Mouse (Mus musculus) liver, embryonic 12.5 days (tissue): Measurements from ENCODE around the gene Ubqln4. TPM values are rescaled to one million over a fixed set of nuclear protein-coding genes. Genes with fewer than 3 reads are reported as not detected.
A peak's percentile ranks its signal among the peaks of the same experiment; 100 is the strongest.
"Not testable (repeated sequence)": the region's sequence is repeated elsewhere in the genome, so short reads cannot be mapped to it uniquely, and the experiment has no call there.

ENCODE experiments used
- ATAC-seq: fragments of 200-750 bp; cut with Nextera tagmentation; 2 replicates; pipeline ENCODE4 v1.8.0; 2017; ENCODE audit warnings: moderate number of reproducible peaks, mild to moderate bottlenecking, moderate library complexity
- H3K27ac ChIP-seq: fragments of 300-500 bp; sonication (generic); 2 replicates; pipeline ENCODE4 v1.5.1; 2016; ENCODE audit warnings: mild to moderate bottlenecking
- H3K27me3 ChIP-seq: fragments of 300-500 bp; sonication (generic); replicated peaks from 2 replicates; pipeline ENCODE4 v1.6.1; 2016; ENCODE audit warnings: mild to moderate bottlenecking, moderate library complexity
- H3K36me3 ChIP-seq: fragments of 300-500 bp; sonication (generic); 2 replicates; pipeline ENCODE4 v1.6.1; 2016; ENCODE audit warnings: mild to moderate bottlenecking, moderate library complexity
- H3K4me1 ChIP-seq: fragments of 300-500 bp; sonication (generic); 2 replicates; pipeline ENCODE4 v1.6.1; 2016
- H3K4me2 ChIP-seq: fragments of 300-500 bp; sonication (generic); 2 replicates; pipeline ENCODE4 v1.6.1; 2016; ENCODE audit warnings: mild to moderate bottlenecking, moderate library complexity
- H3K4me3 ChIP-seq: fragments of 300-500 bp; sonication (generic); 2 replicates; pipeline ENCODE4 v1.5.1; 2016; ENCODE audit warnings: mild to moderate bottlenecking, moderate library complexity
- H3K9ac ChIP-seq: fragments of 300-500 bp; sonication (generic); 2 replicates; pipeline ENCODE4 v1.6.1; 2016; ENCODE audit warnings: mild to moderate bottlenecking, moderate library complexity
- H3K9me3 ChIP-seq: fragments of 300-500 bp; sonication (generic); replicated peaks from 2 replicates; pipeline ENCODE4 v1.6.1; 2016; ENCODE audit warnings: mild to moderate bottlenecking, moderate library complexity
- WGBS: fragments of 180-500 bp; shearing (Covaris S2); methylation state at CpG from one replicate; pipeline ENCODE4 v1.1.7; 2016; ENCODE audit not compliant: insufficient replicate concordance; 5-methylcytosine and 5-hydroxymethylcytosine counted together
- polyA plus RNA-seq: library from polyadenylated mRNA; unstranded; fragments of >200 nt; fragmentation: Nextera tagmentation; extraction: Ambion mirVana; gene quantifications from 2 replicates; pipeline ENCODE4 v1.2.1, GENCODE M21; 2016

Ubqln4 gene
- polyA plus RNA-seq, 1 experiment from 2014 or later = 37.9 TPM

DNA sequence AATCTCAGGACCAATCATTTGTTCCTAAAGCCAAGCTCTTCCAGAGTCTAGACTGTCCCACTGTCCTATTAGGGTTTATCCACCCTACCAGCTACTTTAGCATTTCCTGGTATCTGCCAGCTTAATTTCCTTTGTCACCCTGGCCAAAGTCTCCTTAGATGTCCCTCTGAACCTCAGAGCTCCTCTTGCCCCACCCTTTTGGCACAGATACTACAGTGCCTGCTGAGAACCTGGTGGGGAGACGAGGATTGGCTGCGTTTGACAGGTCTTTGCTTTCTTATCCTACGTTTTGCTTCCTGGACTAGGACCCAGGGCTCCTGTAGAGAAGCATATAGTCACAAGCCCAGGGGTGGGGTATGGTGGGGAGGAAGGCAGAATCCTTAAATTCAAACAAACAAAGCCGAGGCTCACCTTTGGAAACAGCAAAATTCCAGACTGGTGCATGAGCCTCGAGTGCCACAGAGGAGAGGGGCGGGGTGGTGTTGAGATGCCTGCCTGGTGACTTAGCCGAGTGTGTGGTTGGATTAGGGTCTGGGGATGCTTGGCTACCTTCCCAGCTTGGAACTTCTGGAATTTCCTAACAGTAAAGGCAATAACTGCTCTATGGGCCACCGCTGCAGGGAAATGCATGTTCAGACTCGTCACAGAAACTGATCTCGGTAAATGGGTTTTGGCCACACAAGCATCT is 40.5 kb downstream of the Ubqln4 start:
- no peak for ATAC-seq
- Histone ChIP-seq H3K36me3 (no peaks in the 10 kb centered on the region), H3K4me2 (no peak overlapping the region), H3K27ac (no peak overlapping the region), H3K27me3 (no peaks in the 10 kb centered on the region), H3K9ac (no peak overlapping the region), H3K4me3 (no peak overlapping the region), H3K4me1 (peaks cover 27% of the 10 kb centered on the region), H3K9me3 (no peaks in the 10 kb centered on the region)
- 55% methylated on average over 10 of the region's 10 CpGs for WGBS

DNA sequence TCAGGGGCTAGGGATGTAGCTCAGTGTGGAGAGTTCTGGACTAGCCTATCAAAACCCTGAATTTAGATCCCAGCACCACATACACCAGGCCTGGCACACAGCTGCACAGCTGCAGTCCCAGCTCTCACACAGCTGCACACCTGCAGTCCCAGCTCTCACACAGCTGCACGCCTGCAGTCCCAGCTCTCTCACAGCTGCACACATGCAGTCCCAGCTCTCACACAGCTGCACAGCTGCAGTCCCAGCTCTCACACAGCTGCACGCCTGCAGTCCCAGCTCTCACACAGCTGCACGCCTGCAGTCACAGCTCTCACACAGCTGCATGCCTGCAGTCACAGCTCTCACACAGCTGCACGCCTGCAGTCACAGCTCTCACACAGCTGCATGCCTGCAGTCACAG is 43.0 kb downstream of the Ubqln4 start:
- WGBS = 75% methylated on average over 4 of the region's 4 CpGs
- not testable (repeated sequence) for H3K4me2 ChIP-seq, H3K27me3 ChIP-seq, H3K36me3 ChIP-seq, H3K27ac ChIP-seq, H3K9me3 ChIP-seq, H3K9ac ChIP-seq, ATAC-seq, H3K4me3 ChIP-seq
- peaks cover 25% of the 10 kb centered on the region for H3K4me1 ChIP-seq

DNA sequence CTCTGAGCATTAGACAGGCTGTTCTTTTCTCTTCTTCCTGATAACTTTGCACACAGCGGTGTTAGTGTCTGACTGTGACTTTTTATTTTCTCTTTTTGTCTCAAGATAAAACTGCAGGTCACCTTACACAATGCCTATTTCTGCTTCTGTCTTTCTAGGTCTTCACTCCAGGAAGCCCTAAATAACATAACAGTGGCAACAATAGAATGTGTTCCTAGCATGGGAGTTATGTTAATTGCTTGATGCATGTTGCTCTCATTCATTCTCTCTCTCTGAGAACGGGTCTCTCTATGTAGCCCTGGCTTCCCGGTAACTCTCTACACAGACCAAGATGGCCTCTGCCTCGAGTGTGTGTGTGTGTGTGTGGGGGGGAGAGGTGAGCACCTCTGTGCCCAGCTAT is 48.9 kb downstream of the Ubqln4 start:
- no peaks in the 10 kb centered on the region for H3K9me3 ChIP-seq
- WGBS = 68% methylated on average over 4 of the region's 4 CpGs
- H3K36me3 ChIP-seq = no peaks in the 10 kb centered on the region
- no peaks in the 10 kb centered on the region for H3K27me3 ChIP-seq
- ATAC-seq = no peak
- H3K27ac ChIP-seq = no peak overlapping the region
- no peak overlapping the region for H3K4me3 ChIP-seq
- peaks cover 27% of the 10 kb centered on the region for H3K4me1 ChIP-seq
- no peak overlapping the region for H3K4me2 ChIP-seq
- H3K9ac ChIP-seq = no peak overlapping the region

DNA sequence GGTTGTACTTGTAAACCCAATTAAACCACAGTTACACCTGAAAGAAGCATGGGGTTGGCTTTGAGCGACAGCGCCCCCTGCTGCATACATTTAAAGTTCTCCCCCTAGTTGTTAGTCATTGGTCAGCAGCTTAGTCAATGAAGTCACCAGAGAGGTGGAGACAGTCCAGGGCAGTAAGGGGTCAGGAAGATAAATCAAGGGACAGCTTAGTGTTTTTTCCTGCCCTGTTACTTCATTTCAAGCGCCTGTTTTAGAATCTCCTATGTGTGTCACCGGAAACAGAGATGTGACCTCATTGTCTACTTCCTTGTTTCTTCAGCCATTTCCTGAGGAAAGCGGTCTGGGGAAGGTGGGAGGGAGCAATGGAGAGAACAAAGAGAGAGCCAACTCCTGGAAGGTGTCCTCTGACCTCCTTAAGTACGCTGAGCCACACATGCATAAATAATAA is 50.2 kb downstream of the Ubqln4 start:
- no peak overlapping the region for H3K4me3 ChIP-seq
- no peak overlapping the region for H3K4me2 ChIP-seq
- WGBS = 16% methylated on average over 6 of the region's 6 CpGs
- peak; percentile 33 for ATAC-seq
- peaks cover 40% of the 10 kb centered on the region for H3K4me1 ChIP-seq
- peak overlapping the region; percentile 59 for H3K27ac ChIP-seq
- H3K36me3 ChIP-seq = no peaks in the 10 kb centered on the region
- H3K27me3 ChIP-seq = no peaks in the 10 kb centered on the region
- no peaks in the 10 kb centered on the region for H3K9me3 ChIP-seq
- H3K9ac ChIP-seq = no peak overlapping the region

DNA sequence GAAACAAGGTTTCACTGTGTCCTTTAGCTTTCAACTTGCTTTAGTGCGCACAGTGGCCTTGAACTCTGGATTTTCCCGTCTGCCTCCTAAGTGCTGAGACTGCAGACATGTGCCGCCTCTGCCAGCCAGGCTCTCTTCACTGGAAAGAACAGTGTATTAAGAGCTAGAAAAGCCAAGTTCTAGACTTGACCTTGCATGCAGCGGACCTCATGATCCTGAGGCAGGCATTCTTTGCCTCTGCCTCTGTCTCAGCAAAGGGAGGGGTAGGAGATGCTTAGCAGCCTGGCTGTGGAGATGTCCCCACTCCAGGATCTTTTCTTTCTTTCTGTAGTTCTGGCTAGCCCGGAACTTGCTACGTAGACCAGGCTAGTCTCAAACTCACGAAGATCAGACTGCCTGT is 51.3 kb downstream of the Ubqln4 start:
- 75% methylated on average over 7 of the region's 7 CpGs for WGBS
- H3K4me2 ChIP-seq = no peak overlapping the region
- peaks cover 47% of the 10 kb centered on the region for H3K4me1 ChIP-seq
- no peaks in the 10 kb centered on the region for H3K36me3 ChIP-seq
- H3K9me3 ChIP-seq = no peaks in the 10 kb centered on the region
- H3K27me3 ChIP-seq = no peaks in the 10 kb centered on the region
- no peak overlapping the region for H3K4me3 ChIP-seq
- no peak overlapping the region for H3K27ac ChIP-seq
- ATAC-seq = no peak
- no peak overlapping the region for H3K9ac ChIP-seq

DNA sequence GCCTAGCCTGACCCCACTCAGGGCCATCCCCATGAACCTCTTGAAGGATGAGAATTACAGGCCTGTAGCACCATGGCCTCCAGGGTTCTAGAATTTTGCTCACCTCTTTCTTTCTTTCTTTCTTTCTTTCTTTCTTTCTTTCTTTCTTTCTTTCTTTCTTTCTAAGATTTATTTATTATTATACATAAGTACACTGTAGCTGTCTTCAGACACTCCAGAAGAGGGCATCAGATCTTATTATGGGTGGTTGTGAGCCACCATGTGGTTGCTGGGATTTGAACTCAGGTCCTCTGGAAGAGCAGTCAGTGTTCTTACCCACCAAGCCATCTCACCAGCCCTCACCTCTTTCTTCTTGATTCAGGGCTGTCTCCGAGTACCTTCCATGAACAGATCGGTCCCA is 52.1 kb downstream of the Ubqln4 start, which contains the start of gene Arhgef2:
Arhgef2 (plus strand) TSS at position 301 of the 400 bp plus-strand sequence.
- H3K4me3 ChIP-seq, H3K27me3 ChIP-seq, ATAC-seq, H3K9ac ChIP-seq, H3K27ac ChIP-seq, H3K9me3 ChIP-seq, H3K36me3 ChIP-seq: not testable (repeated sequence)
- 80% methylated on average over 2 of the region's 2 CpGs for WGBS
- H3K4me2 ChIP-seq = peak within 1 kb of the TSS; percentile 59
- H3K4me1 ChIP-seq = peaks cover 47% of the 10 kb centered on the region

DNA sequence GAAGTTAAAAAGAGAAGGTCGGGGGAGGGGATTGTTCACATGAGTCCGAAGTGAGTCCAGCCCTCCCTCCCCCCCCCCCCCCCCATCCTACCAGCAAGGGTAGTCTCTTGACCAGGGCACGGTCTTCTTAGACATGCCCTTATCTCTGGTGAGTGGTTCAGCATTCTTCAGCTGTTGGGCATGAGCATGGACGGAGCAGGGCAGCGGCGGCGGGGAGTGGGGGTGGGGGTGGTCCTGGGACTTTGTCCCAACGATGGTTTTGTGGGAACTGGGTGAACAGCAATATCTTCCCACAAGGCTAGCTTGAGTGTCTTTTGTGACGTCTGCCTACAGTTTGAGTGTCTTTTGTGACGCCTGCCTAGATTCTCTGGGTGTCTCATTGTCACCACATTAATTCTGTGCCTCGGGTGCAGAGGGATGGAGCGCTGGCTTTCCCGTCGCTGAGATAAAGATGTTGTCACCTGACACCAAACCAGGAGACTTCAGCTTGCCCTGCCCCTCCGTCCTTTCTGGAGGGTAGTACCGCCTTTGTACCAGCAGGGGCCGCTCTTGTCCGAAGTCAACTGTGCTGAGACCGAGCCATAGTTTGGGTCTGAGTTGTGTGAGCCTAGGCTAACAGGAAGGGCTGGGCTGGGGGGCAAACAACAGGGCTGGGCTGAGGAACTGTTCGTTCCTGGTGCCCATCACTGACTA is 53.7 kb downstream of the Ubqln4 start:
- Histone ChIP-seq H3K9me3 (no peaks in the 10 kb centered on the region), H3K27ac (no peak overlapping the region), H3K27me3 (no peaks in the 10 kb centered on the region), H3K4me3 (peak overlapping the region; percentile 29), H3K36me3 (no peaks in the 10 kb centered on the region), H3K4me1 (peaks cover 47% of the 10 kb centered on the region), H3K9ac (no peak overlapping the region), H3K4me2 (peak overlapping the region; percentile 59)
- under 1% methylated on average over 20 of the region's 20 CpGs for WGBS
- peak; percentile 81 for ATAC-seq

DNA sequence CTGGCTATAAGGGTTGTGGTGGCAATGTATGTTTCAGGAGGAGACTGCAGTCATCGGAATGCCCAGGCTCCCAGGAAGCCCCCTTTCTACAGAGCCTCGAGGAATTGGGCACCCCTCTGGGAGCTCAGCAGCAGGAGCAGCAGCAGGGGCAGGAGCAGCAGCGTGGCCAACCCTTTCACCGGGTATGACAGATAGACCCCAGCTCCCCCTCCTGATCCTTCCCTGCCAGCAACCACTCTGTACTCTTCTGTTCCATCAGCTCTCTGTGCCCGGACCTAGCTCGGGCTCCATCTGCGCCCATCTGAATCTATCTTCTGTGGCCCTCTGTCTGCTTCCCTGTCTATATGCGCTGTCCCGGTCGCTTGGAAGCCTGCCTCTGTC is 54.2 kb downstream of the Ubqln4 start:
- ATAC-seq = peak; percentile 22; the same call in 1 of the 2 replicates
- Histone ChIP-seq H3K27me3 (no peaks in the 10 kb centered on the region), H3K4me3 (no peak overlapping the region), H3K27ac (no peak overlapping the region), H3K9ac (no peak overlapping the region), H3K4me1 (peaks cover 47% of the 10 kb centered on the region), H3K4me2 (peak overlapping the region; percentile 59), H3K9me3 (no peaks in the 10 kb centered on the region), H3K36me3 (no peaks in the 10 kb centered on the region)
- 21% methylated on average over 10 of the region's 10 CpGs for WGBS

DNA sequence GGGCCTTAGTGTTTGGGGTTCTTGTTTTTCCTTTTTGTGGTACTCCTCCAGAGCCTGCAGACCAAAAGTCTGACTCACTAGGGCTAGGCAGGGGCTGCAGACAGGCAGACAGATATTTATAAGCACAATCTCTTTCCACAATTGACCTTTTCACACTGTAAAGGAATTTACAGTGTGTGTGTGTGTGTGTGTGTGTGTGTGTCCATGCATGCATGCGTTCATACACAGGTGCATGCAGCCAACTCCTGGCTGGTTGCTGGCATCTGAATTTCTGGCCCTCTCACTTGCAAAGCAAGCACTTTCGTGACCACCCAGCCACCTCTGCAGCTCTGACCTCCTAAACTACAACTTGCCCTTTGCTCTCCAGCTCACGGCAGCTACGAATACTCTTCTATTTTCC is 55.5 kb downstream of the Ubqln4 start:
- Histone ChIP-seq H3K9ac (no peak overlapping the region), H3K27me3 (no peaks in the 10 kb centered on the region), H3K4me2 (no peak overlapping the region), H3K27ac (no peak overlapping the region), H3K4me1 (peaks cover 36% of the 10 kb centered on the region), H3K4me3 (no peak overlapping the region), H3K36me3 (no peaks in the 10 kb centered on the region), H3K9me3 (no peaks in the 10 kb centered on the region)
- WGBS = 66% methylated on average over 4 of the region's 4 CpGs
- ATAC-seq = no peak

DNA sequence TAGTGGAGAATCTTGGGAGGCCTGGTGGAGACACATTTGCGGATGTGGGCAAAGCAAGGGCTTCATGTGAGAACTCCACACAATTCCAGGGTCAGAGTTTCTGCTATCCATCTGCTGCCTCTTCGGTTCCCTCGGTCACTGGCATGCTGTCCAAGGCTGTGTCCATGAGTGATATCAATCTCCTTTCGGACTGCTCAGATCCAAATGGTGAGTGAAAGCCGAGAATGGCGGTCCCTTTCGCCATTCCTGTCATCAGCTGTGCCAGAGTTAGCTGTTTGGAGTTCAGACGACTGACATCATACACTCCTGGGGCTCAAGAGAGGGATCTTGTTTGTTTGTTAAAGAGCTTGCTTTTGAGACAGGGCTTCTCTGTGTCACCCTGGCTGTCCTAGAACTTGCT is 60.9 kb downstream of the Ubqln4 start:
- Histone ChIP-seq H3K27me3 (no peaks in the 10 kb centered on the region; the same call in 1 of the 2 replicates), H3K4me2 (no peak overlapping the region), H3K27ac (no peak overlapping the region), H3K4me1 (peaks cover 21% of the 10 kb centered on the region), H3K9me3 (no peaks in the 10 kb centered on the region), H3K9ac (no peak overlapping the region), H3K4me3 (no peak overlapping the region), H3K36me3 (no peaks in the 10 kb centered on the region)
- 71% methylated on average over 8 of the region's 8 CpGs for WGBS
- ATAC-seq = no peak

DNA sequence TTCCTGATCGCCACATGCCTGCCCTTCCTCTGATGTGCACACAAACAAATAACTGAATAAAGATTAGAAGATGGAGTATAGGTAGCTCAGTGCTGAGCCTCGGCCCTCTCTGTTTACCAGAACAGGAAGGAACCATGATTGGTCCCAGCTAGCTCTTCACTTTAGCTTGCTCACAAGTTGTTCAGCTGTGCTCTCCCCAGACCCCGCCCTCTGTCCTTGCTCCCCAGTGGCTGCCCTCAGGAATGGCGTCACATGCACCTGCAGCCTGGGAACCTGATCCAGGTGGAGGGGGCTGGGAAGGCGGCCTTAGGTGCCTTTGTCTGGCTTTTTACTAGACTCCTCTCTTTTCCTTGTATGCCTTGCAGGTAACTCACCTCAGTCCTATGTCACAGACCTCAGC is 61.6 kb downstream of the Ubqln4 start:
- Histone ChIP-seq H3K27ac (no peak overlapping the region), H3K4me1 (peaks cover 27% of the 10 kb centered on the region), H3K9me3 (no peaks in the 10 kb centered on the region), H3K9ac (no peak overlapping the region), H3K36me3 (no peaks in the 10 kb centered on the region), H3K4me2 (no peak overlapping the region), H3K4me3 (no peak overlapping the region), H3K27me3 (no peaks in the 10 kb centered on the region; the same call in 1 of the 2 replicates)
- WGBS = 56% methylated on average over 5 of the region's 5 CpGs
- no peak for ATAC-seq

DNA sequence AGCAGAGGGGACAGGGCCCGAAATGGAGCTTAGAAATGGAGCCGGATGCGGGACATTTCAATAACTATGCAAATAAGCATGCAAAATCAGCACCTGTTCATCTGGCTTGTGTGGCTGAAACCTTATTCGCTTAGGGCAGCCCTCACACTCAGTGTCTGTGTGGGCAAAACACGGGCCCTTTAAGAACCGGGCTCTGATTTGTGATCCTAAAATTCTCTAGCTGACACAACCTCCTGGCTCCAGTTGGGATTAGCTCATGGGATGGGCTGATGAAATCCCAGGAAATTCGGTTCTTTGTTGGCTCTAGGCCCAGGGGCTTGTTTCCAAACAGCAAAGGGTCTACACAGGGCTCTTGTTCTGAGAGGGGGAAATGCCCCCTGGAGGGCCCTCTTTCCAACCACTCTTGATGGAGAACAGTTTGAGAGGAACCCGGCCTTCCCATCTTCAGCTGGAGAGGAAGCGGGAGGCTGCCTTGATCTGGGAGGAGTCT is 62.4 kb downstream of the Ubqln4 start:
- no peak overlapping the region for H3K4me2 ChIP-seq
- H3K27ac ChIP-seq = no peak overlapping the region
- no peaks in the 10 kb centered on the region for H3K36me3 ChIP-seq
- H3K27me3 ChIP-seq = no peaks in the 10 kb centered on the region; the same call in 1 of the 2 replicates
- H3K9me3 ChIP-seq = no peaks in the 10 kb centered on the region
- H3K4me3 ChIP-seq = no peak overlapping the region
- 62% methylated on average over 9 of the region's 9 CpGs for WGBS
- no peak for ATAC-seq
- no peak overlapping the region for H3K9ac ChIP-seq
- H3K4me1 ChIP-seq = peaks cover 36% of the 10 kb centered on the region
